Mouse (Mus musculus): ENCODE data around the gene Tiprl.

- TF ChIP-seq CTCF (IDR thresholded peaks at IDR 0.05) (peak; percentile 51), EP300 (IDR thresholded peaks at IDR 0.05) (no peak)
These were observed 6.1 kb downstream of the Tiprl start for GRCm38 (mm10) chr1:165230691-165231090.

Measured in lung, postnatal 0 days (tissue).